Mouse (Mus musculus) myocyte (in vitro differentiated cells): ENCODE measurements around the gene Dap. TPM values are rescaled to one million over a fixed set of nuclear protein-coding genes. Genes with fewer than 3 reads are reported as not detected.

Experiments used
- H3K27me3 ChIP-seq: one replicate; pipeline ENCODE4 v1.6.1; 2011; ENCODE audit not compliant: control insufficient read depth, insufficient read depth, insufficient read length
- H3K36me3 ChIP-seq: one replicate; pipeline ENCODE4 v1.6.1; 2011; ENCODE audit not compliant: control insufficient read depth, insufficient read depth
- H3K4me2 ChIP-seq: one replicate; pipeline ENCODE4 v1.6.1; 2011; ENCODE audit warnings: low read depth, control low read depth
- H3K4me3 ChIP-seq: one replicate; pipeline ENCODE4 v1.5.1; 2011; ENCODE audit warnings: mild to moderate bottlenecking, control low read depth, moderate library complexity
- H3K79me2 ChIP-seq: one replicate; pipeline ENCODE4 v1.6.1; 2011; ENCODE audit not compliant: control insufficient read depth, insufficient read depth
- H3ac ChIP-seq: one replicate; pipeline ENCODE4 v1.6.1; 2011; ENCODE audit not compliant: control insufficient read depth, insufficient read length
- CEBPB ChIP-seq: IDR thresholded peaks from 2 replicates; pipeline ENCODE4 v1.6.1; 2011; ENCODE audit warnings: mild to moderate bottlenecking, moderate library complexity; ENCODE audit not compliant: poor library complexity, insufficient read depth, severe bottlenecking
- E2F4 ChIP-seq: IDR thresholded peaks from one replicate; pipeline ENCODE4 v1.6.1; 2011; ENCODE audit warnings: mild to moderate bottlenecking, control low read depth, moderate library complexity; ENCODE audit not compliant: insufficient read depth
- MAX ChIP-seq: IDR thresholded peaks from one replicate; pipeline ENCODE4 v1.6.1; 2011; ENCODE audit warnings: low read depth, mild to moderate bottlenecking, control low read depth
- MYOD1 ChIP-seq, 3 experiments: IDR thresholded peaks; one replicate each; pipeline ENCODE4 v1.6.1; 2011; ENCODE audit warnings: control low read depth in 2 of 3, low read depth in 2 of 3, mild to moderate bottlenecking in 2 of 3, moderate library complexity in 1 of 3; ENCODE audit not compliant: insufficient read length in 2 of 3, control insufficient read depth in 1 of 3
- MYOG ChIP-seq, 3 experiments: IDR thresholded peaks; one replicate each; pipeline ENCODE4 v1.6.1; 2011; ENCODE audit warnings: control low read depth in 2 of 3, low read depth in 2 of 3, mild to moderate bottlenecking in 2 of 3; ENCODE audit not compliant: insufficient read length in 2 of 3, control insufficient read depth in 1 of 3, insufficient read depth in 1 of 3
- POLR2A ChIP-seq: IDR thresholded peaks from one replicate; pipeline ENCODE4 v1.6.1; 2011; ENCODE audit warnings: low read depth, mild to moderate bottlenecking, control low read depth, moderate library complexity; ENCODE audit not compliant: insufficient read length
- POLR2AphosphoS2 ChIP-seq: IDR thresholded peaks from one replicate; pipeline ENCODE4 v1.6.1; 2011; ENCODE audit warnings: low read depth, control low read depth; ENCODE audit not compliant: insufficient read length
- REST ChIP-seq: IDR thresholded peaks from one replicate; pipeline ENCODE4 v1.6.1; 2011; ENCODE audit warnings: mild to moderate bottlenecking, control low read depth, moderate library complexity; ENCODE audit not compliant: insufficient read depth, insufficient read length
- SRF ChIP-seq: IDR thresholded peaks from one replicate; pipeline ENCODE4 v1.6.1; 2011; ENCODE audit warnings: low read depth; ENCODE audit not compliant: control insufficient read depth, insufficient read length
- TCF12 ChIP-seq: IDR thresholded peaks from one replicate; pipeline ENCODE4 v1.6.1; 2011; ENCODE audit warnings: mild to moderate bottlenecking, control low read depth; ENCODE audit not compliant: poor library complexity, insufficient read depth, severe bottlenecking
- TCF3 ChIP-seq: IDR thresholded peaks from one replicate; pipeline ENCODE4 v1.6.1; 2011; ENCODE audit warnings: low read depth, control low read depth; ENCODE audit not compliant: insufficient read length
- USF1 ChIP-seq: IDR thresholded peaks from one replicate; pipeline ENCODE4 v1.6.1; 2011; ENCODE audit warnings: low read depth, mild to moderate bottlenecking, control low read depth, moderate library complexity
- polyA plus RNA-seq: library from polyadenylated mRNA; unstranded; fragments of >200 nt; fragmentation: generic; extraction: Trizol; gene quantifications from one replicate; pipeline ENCODE4 v1.2.1, GENCODE M21; 2012; ENCODE audit warnings: missing spikeins

Dap gene
- polyA plus RNA-seq, 1 experiment, result 417 TPM

DNA sequence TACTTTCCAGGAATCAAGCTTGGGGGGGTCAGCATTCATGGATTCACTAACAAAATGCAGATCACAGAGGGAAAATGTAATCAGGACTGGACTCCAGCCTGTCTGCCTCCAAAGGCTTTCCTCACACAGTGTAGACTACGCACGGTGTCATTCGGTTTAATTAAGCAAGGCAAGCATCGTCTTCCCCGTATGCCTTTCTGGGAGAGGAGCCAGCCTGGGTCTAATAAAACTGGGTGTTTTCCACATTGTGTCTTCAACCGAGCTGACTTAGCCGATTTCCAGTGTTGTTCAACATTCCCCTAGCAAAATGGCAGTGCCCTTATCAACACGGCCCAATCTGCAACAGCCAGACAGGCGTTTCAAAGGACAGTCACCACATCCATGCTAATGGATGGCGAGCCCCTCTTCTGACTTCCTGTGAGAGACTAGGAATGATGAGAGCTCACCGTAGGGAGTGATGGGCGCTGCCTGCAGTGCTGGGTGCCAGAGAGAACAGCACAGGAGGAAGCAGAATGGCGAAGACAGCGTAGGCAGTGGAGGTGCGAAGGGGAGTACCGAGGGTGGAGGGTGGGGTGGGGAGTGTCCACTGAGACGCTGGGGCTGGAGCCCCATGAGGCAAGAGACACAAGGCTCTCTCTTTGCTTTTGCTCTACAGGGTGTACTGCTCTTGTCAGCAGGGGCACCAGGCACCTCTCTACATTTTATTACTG lies 61.0 kb downstream of the Dap start:
- Histone ChIP-seq H3K4me3 (no peak overlapping the region), H3K36me3 (no peaks in the 10 kb centered on the region), H3ac (no peak overlapping the region), H3K27me3 (no peaks in the 10 kb centered on the region), H3K79me2 (no peaks in the 10 kb centered on the region), H3K4me2 (no peak overlapping the region)
- TF ChIP-seq MYOD1 (IDR thresholded peaks at IDR 0.05; ENCODE audit: control insufficient read depth in 1 of 3, insufficient read length in 2 of 3, low read depth in 2 of 3) (no peak), MYOG (IDR thresholded peaks at IDR 0.05; ENCODE audit: control insufficient read depth in 1 of 3, insufficient read depth in 1 of 3, insufficient read length in 2 of 3, low read depth in 2 of 3) (no peak), POLR2AphosphoS2 (no peak), USF1 (no peak), TCF12 (no peak), E2F4 (no peak), SRF (no peak), TCF3 (no peak), POLR2A (no peak), MAX (no peak), REST (no peak), CEBPB (no peak)

DNA sequence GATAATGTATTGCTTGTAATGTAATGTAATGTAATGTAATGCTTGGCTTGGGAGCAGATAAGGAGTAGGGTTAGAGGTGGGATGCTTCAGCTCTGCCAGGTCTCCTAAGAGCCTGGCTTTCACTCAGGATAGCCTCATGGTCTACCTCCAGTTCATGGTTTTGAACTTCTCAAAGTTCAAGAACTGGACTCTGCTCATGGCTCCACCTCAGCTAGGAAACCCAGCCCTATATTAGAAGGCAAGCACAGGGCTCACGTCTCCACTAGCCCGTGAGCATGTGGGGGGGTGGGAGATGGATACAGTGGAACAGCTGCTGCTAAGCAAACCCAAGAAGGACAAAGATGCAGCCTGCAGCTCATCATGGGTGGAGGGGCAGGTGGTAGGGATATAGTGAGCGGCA lies 61.6 kb downstream of the Dap start:
- TF ChIP-seq REST (no peak), MYOG (IDR thresholded peaks at IDR 0.05; ENCODE audit: control insufficient read depth in 1 of 3, insufficient read depth in 1 of 3, insufficient read length in 2 of 3, low read depth in 2 of 3) (peak in 1 of 3 experiments; percentile 36), CEBPB (no peak), USF1 (no peak), TCF3 (no peak), POLR2AphosphoS2 (no peak), POLR2A (no peak), TCF12 (no peak), SRF (no peak), MYOD1 (IDR thresholded peaks at IDR 0.05; ENCODE audit: control insufficient read depth in 1 of 3, insufficient read length in 2 of 3, low read depth in 2 of 3) (peak in 2 of 3 experiments; percentile 41 to 55), MAX (no peak), E2F4 (no peak)
- H3K27me3 ChIP-seq, result no peaks in the 10 kb centered on the region
- H3K4me3 ChIP-seq, result no peak overlapping the region
- no peak overlapping the region for H3K4me2 ChIP-seq
- no peak overlapping the region for H3ac ChIP-seq
- no peaks in the 10 kb centered on the region for H3K36me3 ChIP-seq
- no peaks in the 10 kb centered on the region for H3K79me2 ChIP-seq

DNA sequence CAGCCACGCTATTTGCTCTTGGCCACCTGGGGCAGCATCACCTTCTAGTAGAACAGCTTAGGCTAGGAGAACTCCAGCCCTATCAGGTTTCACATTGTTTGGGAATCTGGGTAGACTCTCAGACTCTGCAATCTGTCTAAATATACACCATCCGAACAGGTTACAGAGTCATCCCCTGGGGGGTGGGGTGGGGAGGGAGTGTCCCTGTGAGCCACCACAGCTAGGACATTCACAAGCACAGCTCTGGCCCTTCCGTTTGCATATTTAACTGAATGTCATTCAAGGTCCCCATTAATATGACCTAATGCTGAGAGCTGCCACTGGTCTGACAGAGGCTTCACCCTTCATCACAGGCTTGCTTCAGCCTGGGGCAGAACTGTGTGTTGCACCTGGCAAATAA lies 68.5 kb downstream of the Dap start:
- Histone ChIP-seq H3K36me3 (no peaks in the 10 kb centered on the region), H3K4me2 (peak overlapping the region; percentile 12)
- TF ChIP-seq MYOG (IDR thresholded peaks at IDR 0.05; ENCODE audit: control insufficient read depth in 1 of 3, insufficient read depth in 1 of 3, insufficient read length in 2 of 3, low read depth in 2 of 3), result peak in 1 of 3 experiments; percentile 10
- TF ChIP-seq MYOD1 (IDR thresholded peaks at IDR 0.05; ENCODE audit: control insufficient read depth in 1 of 3, insufficient read length in 2 of 3, low read depth in 2 of 3), result peak in 1 of 3 experiments; percentile 18
- no peak for TF ChIP-seq TCF12

DNA sequence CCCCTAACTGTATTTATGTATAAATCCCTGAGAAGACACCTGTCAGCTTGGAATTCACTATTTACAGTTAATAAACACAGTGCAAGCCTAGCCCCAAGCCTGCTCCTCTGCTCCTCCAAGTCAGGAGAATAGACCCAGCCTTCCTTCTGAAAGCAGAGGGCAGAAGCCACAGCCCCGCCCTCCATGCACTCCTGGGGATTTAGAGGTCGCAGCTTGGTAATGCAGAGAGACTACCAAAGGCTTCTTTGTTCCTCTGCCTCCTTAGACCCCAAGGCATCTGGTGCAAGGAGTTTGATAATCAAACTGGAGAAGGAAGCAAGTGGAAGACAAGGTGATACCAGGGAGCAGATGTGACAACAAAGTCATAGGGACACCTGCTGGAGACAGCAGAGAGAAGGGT lies 70.2 kb downstream of the Dap start:
- Histone ChIP-seq H3ac (no peak overlapping the region), H3K79me2 (no peaks in the 10 kb centered on the region), H3K27me3 (no peaks in the 10 kb centered on the region), H3K4me3 (no peak overlapping the region), H3K36me3 (no peaks in the 10 kb centered on the region), H3K4me2 (no peak overlapping the region)
- no peak for TF ChIP-seq MAX
- no peak for TF ChIP-seq MYOD1 (IDR thresholded peaks at IDR 0.05; ENCODE audit: control insufficient read depth in 1 of 3, insufficient read length in 2 of 3, low read depth in 2 of 3)
- TF ChIP-seq SRF, result no peak
- no peak for TF ChIP-seq POLR2AphosphoS2
- no peak for TF ChIP-seq CEBPB
- no peak for TF ChIP-seq REST
- no peak for TF ChIP-seq TCF12
- TF ChIP-seq E2F4, result no peak
- no peak for TF ChIP-seq MYOG (IDR thresholded peaks at IDR 0.05; ENCODE audit: control insufficient read depth in 1 of 3, insufficient read depth in 1 of 3, insufficient read length in 2 of 3, low read depth in 2 of 3)
- TF ChIP-seq TCF3, result no peak
- no peak for TF ChIP-seq USF1
- TF ChIP-seq POLR2A, result no peak

More for the DNA sequence above, 68.5 kb downstream of the Dap start:
- H3K4me3 ChIP-seq, result no peak overlapping the region
- H3K27me3 ChIP-seq, result no peaks in the 10 kb centered on the region
- H3ac ChIP-seq, result no peak overlapping the region
- H3K79me2 ChIP-seq, result no peaks in the 10 kb centered on the region
